Mouse (Mus musculus) small intestine, adult 2 months (tissue): ENCODE data around the gene Fgf12.

Experiments
- CTCF ChIP-seq: fragments of 200-500 bp; IDR thresholded peaks from 2 replicates; pipeline ENCODE4 v1.5.1; 2012; ENCODE audit warnings: low read depth, mild to moderate bottlenecking, control low read depth, inconsistent platforms, low read length, moderate library complexity, mixed read lengths; ENCODE audit not compliant: insufficient replicate concordance, insufficient read length; ENCODE audit errors: extremely low read depth
- POLR2A ChIP-seq: fragments of 200-500 bp; IDR thresholded peaks from 2 replicates; pipeline ENCODE4 v1.6.1; 2012; ENCODE audit warnings: low read depth, mild to moderate bottlenecking, control low read depth, inconsistent platforms, low read length, moderate library complexity

- TF ChIP-seq POLR2A, result no peak
- TF ChIP-seq CTCF, result peak; percentile 65; the same call in 1 of the 2 replicates
Measured at GRCm38 (mm10) chr16:28793115-28793514, 40.2 kb upstream of the Fgf12 start.
